Mouse (Mus musculus) MEL (cell line): ENCODE results near the gene Zfp637. TPM values are rescaled to one million over a fixed set of nuclear protein-coding genes. Genes with fewer than 3 reads are reported as not detected.

ENCODE experiments used
- DNase-seq: peaks from one replicate; pipeline ENCODE4 v3.0.0; 2011; ENCODE audit warnings: low read depth, low spot score
- H3K27ac ChIP-seq: 2 replicates; pipeline ENCODE4 v1.5.1; 2012; ENCODE audit warnings: low read depth, mild to moderate bottlenecking, control low read depth, low read length, moderate library complexity; ENCODE audit not compliant: control insufficient read depth
- H3K27me3 ChIP-seq, 2 experiments: fragments of 150-350 bp in 1 of 2; sonication (generic) in 1 of 2; 2 replicates each; pipeline ENCODE4 v1.6.1; 2012; ENCODE audit warnings: low read length in 2 of 2, mild to moderate bottlenecking in 2 of 2, improper control_type of control experiment in 1 of 2, moderate library complexity in 1 of 2; ENCODE audit not compliant: insufficient read depth in 2 of 2, control insufficient read depth in 1 of 2
- H3K36me3 ChIP-seq, 2 experiments: 2 replicates each; pipeline ENCODE4 v1.6.1; 2012 to 2014; ENCODE audit warnings: low read length in 2 of 2, improper control_type of control experiment in 1 of 2, inconsistent platforms in 1 of 2, mild to moderate bottlenecking in 1 of 2; ENCODE audit not compliant: insufficient read depth in 2 of 2, control insufficient read depth in 1 of 2
- H3K4me1 ChIP-seq, 2 experiments: fragments of 150-350 bp in 1 of 2; sonication (generic) in 1 of 2; 2 replicates each; pipeline ENCODE4 v1.6.1; 2012; ENCODE audit warnings: low read length in 2 of 2, improper control_type of control experiment in 1 of 2, mild to moderate bottlenecking in 1 of 2; ENCODE audit not compliant: insufficient read depth in 2 of 2, control insufficient read depth in 1 of 2
- H3K4me3 ChIP-seq, 2 experiments: fragments of 150-350 bp in 1 of 2; sonication (generic) in 1 of 2; 2 replicates each; pipeline ENCODE4 v1.5.1; 2012; ENCODE audit warnings: low read depth in 2 of 2, low read length in 2 of 2, mild to moderate bottlenecking in 2 of 2, moderate library complexity in 2 of 2, control low read depth in 1 of 2, improper control_type of control experiment in 1 of 2; ENCODE audit not compliant: control insufficient read depth in 1 of 2, insufficient read depth in 1 of 2
- H3K79me2 ChIP-seq: 2 replicates; pipeline ENCODE4 v1.6.1; 2012; ENCODE audit warnings: mild to moderate bottlenecking, low read length, moderate library complexity; ENCODE audit not compliant: control insufficient read depth, poor library complexity, insufficient read depth
- H3K9ac ChIP-seq: 2 replicates; pipeline ENCODE4 v1.6.1; 2012; ENCODE audit warnings: low read depth, mild to moderate bottlenecking, control low read depth, low read length, moderate library complexity; ENCODE audit not compliant: control insufficient read depth, poor library complexity, severe bottlenecking
- H3K9me3 ChIP-seq: fragments of 150-350 bp; sonication (generic); replicated peaks from 2 replicates; pipeline ENCODE4 v1.6.1; 2012; ENCODE audit warnings: mild to moderate bottlenecking, low read length, improper control_type of control experiment, moderate library complexity; ENCODE audit not compliant: insufficient read depth
- CHD1 ChIP-seq: IDR thresholded peaks from 2 replicates; pipeline ENCODE4 v1.6.1; 2012; ENCODE audit warnings: low read depth, mild to moderate bottlenecking, inconsistent platforms, low read length, improper control_type of control experiment
- CHD2 ChIP-seq: IDR thresholded peaks from 2 replicates; pipeline ENCODE4 v1.6.1; 2011; ENCODE audit warnings: low read length, improper control_type of control experiment
- CTCF ChIP-seq, 3 experiments: IDR thresholded peaks in 2 of 3; conservative IDR thresholded peaks in 1 of 3; 2 replicates each; pipeline ENCODE4 v1.5.1; 2011 to 2012; ENCODE audit warnings: low read length in 3 of 3, low read depth in 2 of 3, mild to moderate bottlenecking in 2 of 3, improper control_type of control experiment in 1 of 3, inconsistent platforms in 1 of 3, mixed read lengths in 1 of 3, moderate library complexity in 1 of 3; ENCODE audit not compliant: control insufficient read depth in 1 of 3, insufficient read depth in 1 of 3, poor library complexity in 1 of 3, severe bottlenecking in 1 of 3
- E2F4 ChIP-seq: IDR thresholded peaks from 2 replicates; pipeline ENCODE4 v1.6.1; 2011; ENCODE audit warnings: low read depth, low read length, improper control_type of control experiment, borderline replicate concordance
- ELF1 ChIP-seq: IDR thresholded peaks from 2 replicates; pipeline ENCODE4 v1.6.1; 2014; ENCODE audit warnings: low read depth, mild to moderate bottlenecking, inconsistent platforms, low read length, improper control_type of control experiment, moderate library complexity
- EP300 ChIP-seq, 2 experiments: IDR thresholded peaks; 2 replicates each; pipeline ENCODE4 v1.6.1; 2011; ENCODE audit warnings: improper control_type of control experiment in 2 of 2, low read length in 2 of 2, low read depth in 1 of 2, mild to moderate bottlenecking in 1 of 2
- HCFC1 ChIP-seq: IDR thresholded peaks from 2 replicates; pipeline ENCODE4 v1.6.1; 2012; ENCODE audit warnings: low read depth, mild to moderate bottlenecking, inconsistent platforms, low read length, improper control_type of control experiment, moderate library complexity
- KAT2A ChIP-seq: conservative IDR thresholded peaks from 2 replicates; pipeline ENCODE4 v1.6.1; 2012; ENCODE audit warnings: low read depth, low read length, improper control_type of control experiment, inconsistent platforms
- MAFK ChIP-seq: IDR thresholded peaks from 2 replicates; pipeline ENCODE4 v1.6.1; 2011; ENCODE audit warnings: low read depth, mild to moderate bottlenecking, low read length, improper control_type of control experiment, borderline replicate concordance
- MAX ChIP-seq: IDR thresholded peaks from 2 replicates; pipeline ENCODE4 v1.6.1; 2011; ENCODE audit warnings: low read length, improper control_type of control experiment
- MAZ ChIP-seq: IDR thresholded peaks from 2 replicates; pipeline ENCODE4 v1.6.1; 2012; ENCODE audit warnings: low read depth, mild to moderate bottlenecking, inconsistent platforms, low read length, improper control_type of control experiment
- MEF2A ChIP-seq: IDR thresholded peaks from 2 replicates; pipeline ENCODE4 v1.6.1; 2014; ENCODE audit warnings: low read depth, mild to moderate bottlenecking, inconsistent platforms, low read length, improper control_type of control experiment; ENCODE audit not compliant: poor library complexity, insufficient replicate concordance, severe bottlenecking; ENCODE audit errors: extremely low read depth
- MXI1 ChIP-seq: IDR thresholded peaks from 2 replicates; pipeline ENCODE4 v1.6.1; 2011; ENCODE audit warnings: mild to moderate bottlenecking, low read depth, low read length, improper control_type of control experiment
- MYC ChIP-seq: IDR thresholded peaks from 2 replicates; pipeline ENCODE4 v1.6.1; 2011; ENCODE audit warnings: low read depth, mild to moderate bottlenecking, low read length, improper control_type of control experiment, moderate library complexity
- NELFE ChIP-seq: IDR thresholded peaks from 2 replicates; pipeline ENCODE4 v1.6.1; 2011; ENCODE audit warnings: low read depth, low read length, improper control_type of control experiment
- NRF1 ChIP-seq: IDR thresholded peaks from 2 replicates; pipeline ENCODE4 v1.6.1; 2014; ENCODE audit warnings: low read depth, mild to moderate bottlenecking, inconsistent platforms, low read length, improper control_type of control experiment, moderate library complexity; ENCODE audit not compliant: poor library complexity, insufficient read depth, severe bottlenecking
- POLR2A ChIP-seq, 2 experiments: IDR thresholded peaks; 2 replicates each; pipeline ENCODE4 v1.6.1; 2011 to 2012; ENCODE audit warnings: low read length in 2 of 2, mild to moderate bottlenecking in 2 of 2, control low read depth in 1 of 2, improper control_type of control experiment in 1 of 2, low read depth in 1 of 2, moderate library complexity in 1 of 2; ENCODE audit not compliant: control insufficient read depth in 1 of 2, insufficient read depth in 1 of 2, poor library complexity in 1 of 2
- POLR2AphosphoS2 ChIP-seq: IDR thresholded peaks from 2 replicates; pipeline ENCODE4 v1.6.1; 2011; ENCODE audit warnings: low read length, improper control_type of control experiment
- SIN3A ChIP-seq: IDR thresholded peaks from 2 replicates; pipeline ENCODE4 v1.6.1; 2012; ENCODE audit warnings: low read length, improper control_type of control experiment, inconsistent platforms
- TAL1 ChIP-seq: IDR thresholded peaks from 2 replicates; pipeline ENCODE4 v1.6.1; 2012; ENCODE audit warnings: mild to moderate bottlenecking, inconsistent platforms, low read length, moderate library complexity, mixed read lengths
- TCF12 ChIP-seq: IDR thresholded peaks from 2 replicates; pipeline ENCODE4 v1.6.1; 2014; ENCODE audit warnings: low read depth, mild to moderate bottlenecking, inconsistent platforms, low read length, improper control_type of control experiment, moderate library complexity
- UBTF ChIP-seq: IDR thresholded peaks from 2 replicates; pipeline ENCODE4 v1.6.1; 2012; ENCODE audit warnings: low read depth, mild to moderate bottlenecking, inconsistent platforms, low read length, improper control_type of control experiment, moderate library complexity, borderline replicate concordance; ENCODE audit not compliant: insufficient read depth
- USF1 ChIP-seq: IDR thresholded peaks from 2 replicates; pipeline ENCODE4 v1.6.1; 2014; ENCODE audit warnings: low read depth, mild to moderate bottlenecking, inconsistent platforms, low read length, improper control_type of control experiment, moderate library complexity
- USF2 ChIP-seq, 2 experiments: IDR thresholded peaks; 2 replicates each; pipeline ENCODE4 v1.6.1; 2011 to 2012; ENCODE audit warnings: improper control_type of control experiment in 2 of 2, low read length in 2 of 2, borderline replicate concordance in 1 of 2, inconsistent platforms in 1 of 2, low read depth in 1 of 2, mild to moderate bottlenecking in 1 of 2; ENCODE audit not compliant: insufficient read depth in 1 of 2
- ZMIZ1 ChIP-seq: IDR thresholded peaks from 2 replicates; pipeline ENCODE4 v1.6.1; 2012; ENCODE audit warnings: low read depth, mild to moderate bottlenecking, inconsistent platforms, low read length, improper control_type of control experiment, moderate library complexity
- ZNF384 ChIP-seq: IDR thresholded peaks from 2 replicates; pipeline ENCODE4 v1.6.1; 2012; ENCODE audit warnings: low read depth, mild to moderate bottlenecking, inconsistent platforms, low read length, improper control_type of control experiment
- polyA plus RNA-seq, 2 experiments: library from polyadenylated mRNA; stranded (reverse) in 1 of 2; unstranded in 1 of 2; fragments of >175 nt in 1 of 2; fragments of >200 nt in 1 of 2; gene quantifications; 2 replicates each; pipeline versions ENCODE4 v1.2.1 to v1.2.4; 2012; ENCODE audit warnings: low replicate concordance in 2 of 2, low read depth in 1 of 2; ENCODE audit not compliant: insufficient read length in 2 of 2, insufficient read depth in 1 of 2, missing spikeins in 1 of 2
- total RNA-seq: library from RNA; depleted of rRNA; stranded (reverse); fragments of 300-350 nt; gene quantifications from 2 replicates; pipeline ENCODE4 v1.2.3, GENCODE M21; 2012

Gene Zfp637
- total and polyA plus RNA-seq, 3 experiments, result 52.4 to 53.8 TPM; not detected in 1

- TF ChIP-seq E2F4 (no peak), HCFC1 (0 out of 2 replicates have a peak, but pooled peaks have one; percentile 37), NRF1 (no peak), SIN3A (peak; percentile 74), POLR2AphosphoS2 (no peak), CHD2 (no peak), MAFK (no peak), ZNF384 (peak; percentile 89), MYC (peak; percentile 63)
These were observed 49.3 kb downstream of the Zfp637 start (continued) for GRCm38 (mm10) chr6:117890257-117890656.

- Histone ChIP-seq H3K27ac (peak overlapping the region; percentile 77), H3K9ac (peak overlapping the region; percentile 83)
These were observed 50.6 kb downstream of the Zfp637 start for GRCm38 (mm10) chr6:117891369-117892160.

More at GRCm38 (mm10) chr6:117891369-117892160, 50.6 kb downstream of the Zfp637 start:
- Histone ChIP-seq H3K36me3 (peaks cover 0 to 37% of the 10 kb centered on the region in 2 experiments; a peak in 2 of 4 replicates), H3K4me3 (peak overlapping the region; percentile 64 to 88), H3K9me3 (no peaks in the 10 kb centered on the region), H3K27me3 (no peaks in the 10 kb centered on the region), H3K4me1 (peaks cover 19 to 32% of the 10 kb centered on the region in 2 experiments), H3K79me2 (peaks cover 10% of the 10 kb centered on the region)
- peak; percentile 90 for DNase-seq
- TF ChIP-seq SIN3A, result peak; percentile 97
- TF ChIP-seq TCF12, result peak; percentile 20; the same call in 1 of the 2 replicates
- peak in 1 of 2 experiments; percentile 38; a peak in 2 of 4 replicates for TF ChIP-seq EP300 (IDR thresholded peaks at IDR 0.05; ENCODE audit: low read depth in 1 of 2, low read length in 2 of 2)
- peak in 1 of 2 experiments; percentile 79; a peak in 3 of 4 replicates for TF ChIP-seq POLR2A (IDR thresholded peaks at IDR 0.05; ENCODE audit: control insufficient read depth in 1 of 2, insufficient read depth in 1 of 2, low read depth in 1 of 2, low read length in 2 of 2, poor library complexity in 1 of 2)
- no peak for TF ChIP-seq MEF2A
- TF ChIP-seq MYC, result peak; percentile 86
- no peak for TF ChIP-seq CTCF (IDR thresholded peaks at IDR 0.05 in 2 of 3, conservative IDR thresholded peaks at IDR 0.05 in 1 of 3; ENCODE audit: control insufficient read depth in 1 of 3, insufficient read depth in 1 of 3, low read depth in 2 of 3, low read length in 3 of 3, poor library complexity in 1 of 3, severe bottlenecking in 1 of 3)
- TF ChIP-seq MAX, result peak; percentile 83
- peak; percentile 95 for TF ChIP-seq MXI1
- TF ChIP-seq TAL1, result no peak
- TF ChIP-seq USF2 (IDR thresholded peaks at IDR 0.05; ENCODE audit: borderline replicate concordance in 1 of 2, insufficient read depth in 1 of 2, low read depth in 1 of 2, low read length in 2 of 2), result no peak
- TF ChIP-seq ELF1, result peak; percentile 71; the same call in 1 of the 2 replicates
- TF ChIP-seq USF1, result no peak
- TF ChIP-seq CHD1, result 0 out of 2 replicates have a peak, but pooled peaks have one; percentile 64
- TF ChIP-seq MAZ, result peak; percentile 67
- TF ChIP-seq POLR2AphosphoS2, result peak; percentile 53; the same call in 1 of the 2 replicates
- TF ChIP-seq UBTF, result no peak
- no peak for TF ChIP-seq KAT2A
- TF ChIP-seq NELFE, result peak; percentile 82
- TF ChIP-seq HCFC1, result peak; percentile 67
- no peak for TF ChIP-seq NRF1
- TF ChIP-seq ZMIZ1, result peak; percentile 42; the same call in 1 of the 2 replicates
